Mouse (Mus musculus) olfactory bulb, adult 2 months (tissue): Measurements from ENCODE around the gene Sema4b.

Experiments
- CTCF ChIP-seq: fragments of 200-500 bp; IDR thresholded peaks from 2 replicates; pipeline ENCODE4 v1.5.1; 2012; ENCODE audit warnings: low read depth, mild to moderate bottlenecking, low read length, moderate library complexity; ENCODE audit not compliant: insufficient read depth
- POLR2A ChIP-seq: fragments of 200-500 bp; IDR thresholded peaks from 2 replicates; pipeline ENCODE4 v1.6.1; 2012; ENCODE audit warnings: mild to moderate bottlenecking, low read depth, low read length, moderate library complexity; ENCODE audit not compliant: insufficient read depth

DNA sequence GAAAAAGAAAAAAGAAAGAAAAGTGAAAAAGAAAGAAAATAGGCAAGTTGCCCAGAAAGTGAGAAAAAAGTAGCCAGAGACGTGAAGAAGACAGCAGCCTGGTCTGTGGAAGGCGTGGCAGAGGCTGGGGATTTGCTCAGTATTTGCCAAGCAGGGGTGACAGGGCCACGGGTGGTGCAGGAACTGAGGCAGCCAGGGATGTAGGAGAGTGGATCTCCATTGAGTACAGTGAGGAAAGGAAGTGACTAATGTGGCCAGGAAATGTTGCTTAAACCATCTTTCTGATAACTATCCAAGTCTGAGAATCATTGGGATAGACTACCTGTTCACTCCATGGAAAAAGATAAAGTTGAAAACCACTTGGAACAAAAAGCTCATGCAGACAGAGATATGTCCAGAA is 10.5 kb upstream of the Sema4b start:
- no peak for TF ChIP-seq CTCF
- no peak for TF ChIP-seq POLR2A
